Mouse (Mus musculus) thymus, postnatal 25 days (tissue): Measurements from ENCODE around the gene Myo1a.
"Not testable (repeated sequence)": the region's sequence is repeated elsewhere in the genome, so short reads cannot be mapped to it uniquely, and the experiment has no call there.

Experiments used
- DNase-seq: peaks from one replicate; pipeline ENCODE4 v3.0.0; 2022

Myo1a gene

GRCm38 (mm10) chr10:127730933-127731310, 26.0 kb downstream of the Myo1a start:
- no peak for DNase-seq

GRCm38 (mm10) chr10:127731397-127731796, 26.4 kb downstream of the Myo1a start:
- DNase-seq: no peak

GRCm38 (mm10) chr10:127734434-127734833, 29.5 kb downstream of the Myo1a start:
- no peak for DNase-seq

GRCm38 (mm10) chr10:127736266-127736665, 31.3 kb downstream of the Myo1a start:
- DNase-seq: no peak

- DNase-seq: no peak
Measured at GRCm38 (mm10) chr10:127736916-127737315, 31.9 kb downstream of the Myo1a start.

GRCm38 (mm10) chr10:127737552-127737951, 32.6 kb downstream of the Myo1a start:
- no peak for DNase-seq

- peak; percentile 34 for DNase-seq
Measured at GRCm38 (mm10) chr10:127738151-127738882, 33.3 kb downstream of the Myo1a start.

- DNase-seq: peak; percentile 85
Measured at GRCm38 (mm10) chr10:127739083-127739660, 34.2 kb downstream of the Myo1a start, which contains the start of gene Zbtb39. Zbtb39 (plus strand) TSS chr10:127739538.

- peak; percentile 49 for DNase-seq
Measured at GRCm38 (mm10) chr10:127739661-127740161, 34.7 kb downstream of the Myo1a start.

GRCm38 (mm10) chr10:127744661-127745060, 39.7 kb downstream of the Myo1a start:
- DNase-seq: peak; percentile 43

- DNase-seq: no peak
Measured at GRCm38 (mm10) chr10:127745886-127746285, 40.9 kb downstream of the Myo1a start.

GRCm38 (mm10) chr10:127747254-127747653, 42.3 kb downstream of the Myo1a start:
- DNase-seq: no peak

- no peak for DNase-seq
Measured at GRCm38 (mm10) chr10:127748847-127749612, 44.1 kb downstream of the Myo1a start.

GRCm38 (mm10) chr10:127750136-127750777, 45.3 kb downstream of the Myo1a start:
- no peak for DNase-seq

GRCm38 (mm10) chr10:127751548-127751947, 46.6 kb downstream of the Myo1a start, which contains the start of gene Gpr182:
Gpr182 (minus strand) TSS chr10:127751732.
- DNase-seq: no peak

GRCm38 (mm10) chr10:127754566-127755166, 49.7 kb downstream of the Myo1a start:
- DNase-seq: no peak

GRCm38 (mm10) chr10:127755246-127755645, 50.3 kb downstream of the Myo1a start:
- DNase-seq: no peak

GRCm38 (mm10) chr10:127755770-127756468, 50.9 kb downstream of the Myo1a start:
- DNase-seq: no peak

- no peak for DNase-seq
Measured at GRCm38 (mm10) chr10:127759181-127760110, 54.5 kb downstream of the Myo1a start, which contains the start of the genes Rdh1 and Rdh16f1. Rdh1 (plus strand) TSS chr10:127759721. Rdh16f1 (plus strand) TSS chr10:127759787.

- DNase-seq: not testable (repeated sequence)
Measured at GRCm38 (mm10) chr10:127762926-127763325, 58.0 kb downstream of the Myo1a start.
